Mouse (Mus musculus) thymus, postnatal 4 days (tissue): ENCODE measurements at regions not wholly inside any gene's neighbourhood (a gene's known extent, or its start where the extent isn't known, plus 50 kb on each side); places are given as distances from the start of the nearest gene placed in this dataset.

Experiments used
- DNase-seq: peaks from one replicate; pipeline ENCODE4 v3.0.0; 2021

- no peak for DNase-seq
Observed at GRCm38 (mm10) chr4:11903861-11904260, 77.2 kb downstream of the Gm10604 start.

DNA sequence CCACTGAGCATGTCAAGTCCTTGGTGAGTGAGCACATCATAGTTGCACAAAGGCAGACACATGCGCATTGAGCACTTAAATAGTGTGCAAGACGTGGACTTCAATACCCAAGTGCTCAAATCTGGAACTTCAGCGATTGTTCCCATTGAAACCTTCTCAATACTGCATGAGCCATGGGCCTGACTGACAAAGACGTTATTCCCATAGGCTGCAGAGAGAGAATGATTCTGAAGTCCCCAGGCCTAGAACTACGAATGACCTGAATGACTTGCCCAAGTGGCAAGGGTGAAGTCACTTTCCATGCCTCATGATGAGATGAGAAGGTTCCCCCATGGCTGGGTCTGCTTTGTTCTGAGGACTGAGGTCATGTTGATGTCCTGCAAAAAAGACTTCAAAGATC lies 77.7 kb downstream of the Gm10604 start:
- DNase-seq: no peak

DNA sequence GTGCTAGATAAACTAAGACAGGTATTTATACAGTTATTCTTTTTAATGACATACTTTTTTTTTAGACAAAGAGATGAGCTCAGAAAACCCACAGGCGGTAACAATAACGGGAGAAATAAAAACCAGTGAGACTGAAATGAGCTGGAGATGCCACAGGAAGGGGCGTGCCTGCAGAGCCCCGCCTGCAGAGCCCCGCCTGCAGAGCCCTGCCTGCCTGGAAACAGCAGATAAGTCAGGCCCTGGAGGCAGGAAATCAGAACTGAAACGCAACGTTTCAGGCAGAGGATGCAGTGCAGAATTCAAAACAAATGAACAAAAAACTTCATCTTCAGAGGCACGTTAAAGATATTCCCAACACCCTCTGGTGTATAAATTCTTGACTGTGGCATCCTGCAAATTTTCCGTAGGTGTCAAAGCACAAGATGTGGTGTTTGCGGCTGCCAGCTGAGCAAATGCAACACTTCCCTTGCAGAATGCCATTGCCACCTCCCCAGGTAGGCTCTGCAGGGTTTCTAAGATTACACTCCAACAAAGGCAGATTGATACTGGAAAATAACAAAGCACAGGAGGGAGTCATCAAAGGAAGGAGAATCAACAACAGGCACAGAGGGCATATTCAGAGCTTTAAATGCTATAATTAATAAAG lies 81.0 kb downstream of the Gm10604 start:
- peak; percentile 41 for DNase-seq

DNA sequence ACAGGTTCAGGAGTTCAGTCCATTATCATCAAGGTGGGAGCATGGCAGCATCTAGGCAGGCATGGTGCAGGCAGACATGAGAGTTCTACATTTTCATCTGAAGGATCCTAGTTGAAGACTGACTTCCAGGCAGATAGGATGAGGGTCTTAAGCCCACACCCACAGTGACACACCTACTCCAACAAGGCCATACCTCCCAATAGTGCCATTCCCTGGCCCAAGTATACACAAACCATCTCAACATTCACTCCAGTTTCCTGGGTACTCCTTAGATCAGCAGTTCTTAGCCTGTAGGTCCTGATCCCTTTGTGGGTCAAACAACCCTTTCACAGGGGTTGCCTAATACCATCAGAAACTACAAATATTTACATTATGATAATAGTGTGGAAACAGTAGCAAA lies 83.8 kb downstream of the Gm10604 start:
- no peak for DNase-seq

GRCm38 (mm10) chr4:11895857-11896825 lies 84.9 kb downstream of the Gm10604 start:
- DNase-seq: no peak

- DNase-seq: no peak
Observed at GRCm38 (mm10) chr4:11893560-11894205, 87.4 kb downstream of the Gm10604 start.

DNA sequence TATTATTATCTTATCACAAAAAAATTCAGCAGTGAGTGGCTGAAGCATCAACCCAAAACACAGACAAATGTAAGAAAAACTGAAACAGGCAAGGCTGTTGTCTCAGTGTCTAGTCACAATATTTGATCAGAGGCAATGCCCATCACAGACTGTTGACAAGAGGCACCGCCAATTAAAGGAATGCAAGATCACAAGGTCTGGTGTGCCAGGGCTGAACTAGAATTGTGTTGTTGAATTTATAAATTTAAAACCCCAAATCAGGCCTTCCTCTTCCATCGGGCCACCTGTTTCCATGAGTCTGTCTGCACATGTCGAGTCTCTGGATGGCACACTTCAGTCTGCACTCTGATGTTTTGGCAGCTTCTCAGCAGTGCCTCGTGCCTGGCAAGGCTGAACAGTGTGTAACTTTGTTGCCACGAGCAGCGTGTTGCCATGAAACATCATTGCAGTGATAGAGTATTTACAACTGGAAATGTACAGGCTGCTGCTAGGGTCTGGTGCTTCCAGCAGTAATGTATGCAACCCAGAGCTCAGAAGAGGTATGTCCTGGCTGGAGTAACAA lies 91.9 kb downstream of the Gm10604 start:
- no peak for DNase-seq

DNA sequence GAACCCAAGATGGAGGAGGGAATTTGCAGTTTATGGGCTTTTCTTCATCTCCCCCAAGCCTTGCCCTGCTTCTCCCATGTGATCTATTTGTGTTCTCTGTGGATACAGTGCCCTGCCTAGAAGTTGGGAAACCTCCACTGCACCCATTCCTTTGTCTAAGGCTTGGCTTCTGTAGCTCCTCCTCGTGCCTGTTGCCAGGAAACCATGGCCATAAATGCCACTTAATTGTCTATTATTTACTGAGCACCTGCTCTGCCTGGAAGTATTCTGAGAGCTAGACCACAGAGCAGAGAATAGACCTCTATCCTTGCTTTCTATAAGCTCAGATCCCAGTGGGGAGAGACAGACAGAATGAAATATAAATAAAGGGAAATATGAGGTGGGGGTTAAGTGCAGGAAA lies 93.7 kb downstream of the Gm10604 start:
- DNase-seq: no peak

GRCm38 (mm10) chr4:11885499-11885898 lies 95.6 kb downstream of the Gm10604 start:
- no peak for DNase-seq

GRCm38 (mm10) chr4:11884818-11885217 lies 96.2 kb downstream of the Gm10604 start:
- DNase-seq: no peak

- DNase-seq: no peak
Observed at GRCm38 (mm10) chr4:11883295-11883694, 97.8 kb downstream of the Gm10604 start.

DNA sequence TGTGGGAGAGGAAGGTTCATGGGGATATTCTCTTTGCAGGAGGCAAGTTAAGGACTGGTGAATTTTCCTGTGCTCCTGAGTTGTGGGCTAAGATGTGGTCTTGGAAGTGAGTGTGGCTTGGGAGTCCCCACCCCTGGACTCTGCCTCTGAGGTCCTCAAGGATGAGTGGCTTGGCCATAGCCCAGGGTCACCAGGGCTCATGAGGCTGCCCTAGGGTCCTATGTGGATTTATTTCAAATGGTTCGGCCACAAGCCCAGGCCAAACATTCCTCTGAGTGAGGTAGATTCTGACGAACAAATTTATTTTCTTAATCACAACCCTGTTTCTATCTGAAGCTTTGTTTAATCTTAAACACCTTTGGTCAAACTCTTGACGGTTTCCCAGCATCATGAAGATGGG lies 98.4 kb downstream of the Gm10604 start:
- DNase-seq: no peak

GRCm38 (mm10) chr4:11878638-11879037 lies 102.4 kb downstream of the Gm10604 start:
- no peak for DNase-seq

DNA sequence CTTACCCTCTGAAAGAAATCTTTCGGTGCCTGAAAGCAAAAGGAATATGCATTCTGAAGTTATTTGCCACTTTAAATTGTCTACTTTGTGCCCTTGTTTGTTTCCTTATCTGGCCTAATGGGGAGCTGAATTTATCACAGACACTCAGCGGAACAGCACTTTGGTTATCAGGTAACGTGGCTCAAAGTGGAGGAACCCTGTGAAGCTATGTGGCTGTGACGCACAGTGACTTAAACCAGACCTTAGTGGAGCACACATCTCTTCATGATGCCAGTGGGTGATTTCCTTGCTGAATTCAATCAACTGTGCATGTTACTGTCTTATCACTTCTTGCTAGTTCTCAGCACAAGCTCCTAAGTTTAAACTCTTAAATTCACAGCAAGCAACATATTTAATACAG lies 103.1 kb downstream of the Gm10604 start:
- DNase-seq: no peak

GRCm38 (mm10) chr4:11876009-11876408 lies 105.1 kb downstream of the Gm10604 start:
- DNase-seq: no peak

GRCm38 (mm10) chr4:11874586-11875264 lies 106.3 kb downstream of the Gm10604 start:
- no peak for DNase-seq

- DNase-seq: no peak
Observed at GRCm38 (mm10) chr4:11872036-11872435, 109.0 kb downstream of the Gm10604 start.

- DNase-seq: no peak
Observed at GRCm38 (mm10) chr4:11869721-11870120, 111.3 kb downstream of the Gm10604 start.

GRCm38 (mm10) chr4:11868565-11868964 lies 112.5 kb downstream of the Gm10604 start:
- no peak for DNase-seq
